Mouse (Mus musculus) cerebellum, postnatal 10 days (tissue): ENCODE measurements at regions not wholly inside any gene's neighbourhood (a gene's known extent, or its start where the extent isn't known, plus 50 kb on each side); places are given as distances from the start of the nearest gene placed in this dataset.
A peak's percentile ranks its signal among the peaks of the same experiment; 100 is the strongest.

ENCODE experiments used
- DNase-seq, 2 experiments: peaks; one replicate each; pipeline ENCODE4 v3.0.0; 2021; ENCODE audit warnings: mixed read lengths in 2 of 2

- no peak for DNase-seq
Observed at GRCm38 (mm10) chr7:133521936-133522335, 80.0 kb downstream of the Tex36 start.

DNA sequence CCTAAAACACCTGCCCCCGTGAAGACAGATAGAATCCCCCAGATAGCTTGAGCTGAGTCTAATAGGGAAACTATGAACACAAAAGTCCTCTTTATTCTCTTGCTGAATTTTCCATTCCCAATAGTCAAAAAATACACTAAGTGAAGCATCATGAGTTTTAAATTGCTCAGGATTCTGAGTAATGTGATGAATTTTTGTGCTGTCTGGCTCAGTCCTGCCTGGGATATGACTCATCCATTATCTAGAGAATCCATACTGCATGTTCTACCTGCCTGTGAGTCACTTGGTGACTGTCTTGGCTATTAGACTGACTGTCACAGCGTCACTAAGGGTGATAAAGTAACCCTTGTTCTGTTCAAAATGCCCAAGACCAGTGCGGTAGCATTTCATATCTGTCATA is 83.0 kb downstream of the Tex36 start:
- DNase-seq: no peak

DNA sequence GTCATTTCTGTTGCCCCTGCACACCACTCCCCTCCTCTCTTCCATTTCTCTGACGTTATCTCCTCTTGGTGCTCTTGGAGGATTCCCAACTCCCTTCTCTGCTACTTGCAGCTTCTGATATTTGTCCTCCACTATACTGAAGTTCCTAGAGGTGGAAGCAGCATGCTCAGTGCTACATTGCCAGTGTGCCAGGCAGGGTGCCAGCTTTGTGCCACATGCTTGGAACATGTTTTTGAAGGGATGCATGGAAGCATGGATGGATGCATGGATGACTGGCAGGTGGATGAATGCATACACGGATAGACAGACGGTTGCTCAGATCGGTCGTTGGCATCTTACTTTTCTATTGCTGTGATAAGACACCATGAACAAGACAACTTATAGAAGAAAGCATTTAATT is 84.4 kb downstream of the Tex36 start:
- peak; percentile 60 to 68 for DNase-seq

DNA sequence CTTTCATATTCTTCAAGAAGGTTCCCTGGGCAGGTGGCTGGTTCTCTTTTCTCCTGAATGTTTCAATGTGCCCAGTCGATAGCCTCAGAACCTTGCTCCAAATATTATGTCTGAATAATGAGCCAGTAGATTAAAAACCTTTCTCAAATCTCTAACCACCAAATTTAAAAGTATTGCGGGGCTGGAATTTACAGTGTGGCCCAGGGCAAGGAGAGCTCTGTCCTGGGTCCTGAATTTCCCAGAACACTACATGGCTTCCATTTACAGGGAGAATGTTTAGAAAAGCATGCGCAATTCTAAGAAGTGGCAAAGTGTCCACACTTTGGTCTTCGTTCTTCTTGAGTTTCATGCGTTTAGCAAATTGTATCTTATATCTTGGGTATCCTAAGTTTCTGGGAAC is 91.0 kb downstream of the Tex36 start:
- no peak for DNase-seq

DNA sequence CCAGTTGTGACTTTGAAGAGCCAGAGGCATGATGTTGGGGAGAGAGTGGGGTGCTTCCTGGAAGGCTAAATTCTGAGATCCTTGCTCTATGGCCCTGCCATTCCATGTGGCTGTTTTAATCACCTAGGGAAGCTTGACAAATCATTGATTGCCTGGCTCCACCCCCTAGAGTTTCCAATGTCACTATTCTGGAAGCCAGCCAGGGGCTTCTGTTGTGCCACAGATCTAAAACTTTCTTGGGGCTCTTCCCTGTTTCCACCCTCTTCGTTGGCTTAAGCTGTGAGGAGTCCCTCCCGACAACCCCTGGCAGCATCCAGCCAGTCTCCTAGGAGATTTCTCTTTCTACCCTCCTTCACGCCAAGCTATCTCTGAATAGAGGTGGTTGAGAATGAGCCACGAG is 92.5 kb downstream of the Tex36 start:
- DNase-seq: peak in 1 of 2 experiments; percentile 28

DNA sequence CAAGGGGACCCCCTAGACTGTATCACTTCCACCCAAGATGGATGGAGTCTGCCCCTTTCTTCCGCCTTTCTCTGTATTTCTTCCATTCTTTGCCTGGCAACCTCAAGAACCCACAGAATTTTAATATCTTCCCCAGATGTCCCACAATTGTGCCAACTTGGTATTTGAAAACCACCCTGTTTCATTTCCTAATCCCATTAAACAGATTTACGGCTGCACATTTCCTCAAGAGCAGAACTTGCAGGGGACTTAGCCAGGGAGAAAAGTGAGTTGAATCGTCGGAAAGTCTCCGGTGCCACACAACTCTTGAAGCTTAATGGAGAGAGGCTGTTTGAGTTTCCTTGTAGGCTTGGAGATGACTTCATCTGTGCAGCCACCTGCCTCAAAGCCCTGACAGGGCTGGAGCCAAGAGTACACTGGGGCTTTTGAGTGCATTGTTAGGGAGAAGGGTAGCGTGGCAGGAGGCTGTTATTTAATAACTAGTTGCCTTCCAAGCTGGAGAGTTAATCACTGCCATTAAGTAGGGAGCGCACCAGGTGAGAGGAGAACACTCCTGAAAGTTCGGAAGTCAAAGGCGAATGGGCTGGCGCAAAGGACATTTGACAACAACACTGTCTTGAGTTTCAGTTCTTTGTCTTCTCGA is 93.5 kb downstream of the Tex36 start:
- DNase-seq: no peak

GRCm38 (mm10) chr7:133505628-133506027 is 96.3 kb downstream of the Tex36 start:
- DNase-seq: peak in 1 of 2 experiments; percentile 29

DNA sequence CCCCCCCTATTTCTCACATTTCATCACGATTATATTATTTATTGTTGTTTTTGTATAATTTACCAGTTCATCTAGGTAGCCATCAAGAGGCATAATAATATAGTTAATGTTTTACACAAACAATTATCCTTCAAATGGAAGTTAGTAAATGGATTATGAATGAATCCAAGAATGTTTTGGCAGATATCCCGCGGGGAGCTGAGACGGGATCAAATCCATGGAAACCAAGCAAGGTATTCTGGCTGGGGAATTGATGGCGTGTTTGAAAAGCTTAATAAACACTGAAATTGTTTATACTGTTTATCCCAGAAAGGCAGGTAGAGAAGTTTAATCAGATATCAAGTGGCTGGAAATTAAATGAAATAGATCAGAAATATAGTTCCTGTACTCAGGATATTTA is 98.0 kb downstream of the Tex36 start:
- peak in 1 of 2 experiments; percentile 42 for DNase-seq

DNA sequence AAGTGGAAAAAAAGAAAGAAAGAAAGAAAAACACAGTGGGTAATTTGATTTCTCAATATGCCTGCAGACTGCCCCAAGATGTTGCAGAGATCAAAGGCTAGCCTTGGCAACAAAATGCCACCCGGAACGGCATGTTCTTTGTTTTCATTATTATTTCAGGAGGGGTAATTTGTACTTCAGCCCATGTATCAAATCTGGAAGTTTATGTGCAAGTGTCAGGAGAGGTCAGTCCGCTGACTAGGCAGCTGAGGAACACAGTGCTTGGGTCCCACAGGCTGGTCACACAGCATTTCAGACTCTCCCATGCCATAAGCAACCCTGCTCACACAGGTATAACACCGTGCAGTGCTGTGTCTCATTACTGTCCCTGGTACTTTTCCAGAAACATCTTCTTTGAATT is 99.2 kb downstream of the Tex36 start:
- no peak for DNase-seq

- DNase-seq: no peak
Observed at GRCm38 (mm10) chr7:133497551-133497950, 104.4 kb downstream of the Tex36 start.

- peak; percentile 39 to 49 for DNase-seq
Observed at GRCm38 (mm10) chr7:133494982-133495550, 106.9 kb downstream of the Tex36 start.

DNA sequence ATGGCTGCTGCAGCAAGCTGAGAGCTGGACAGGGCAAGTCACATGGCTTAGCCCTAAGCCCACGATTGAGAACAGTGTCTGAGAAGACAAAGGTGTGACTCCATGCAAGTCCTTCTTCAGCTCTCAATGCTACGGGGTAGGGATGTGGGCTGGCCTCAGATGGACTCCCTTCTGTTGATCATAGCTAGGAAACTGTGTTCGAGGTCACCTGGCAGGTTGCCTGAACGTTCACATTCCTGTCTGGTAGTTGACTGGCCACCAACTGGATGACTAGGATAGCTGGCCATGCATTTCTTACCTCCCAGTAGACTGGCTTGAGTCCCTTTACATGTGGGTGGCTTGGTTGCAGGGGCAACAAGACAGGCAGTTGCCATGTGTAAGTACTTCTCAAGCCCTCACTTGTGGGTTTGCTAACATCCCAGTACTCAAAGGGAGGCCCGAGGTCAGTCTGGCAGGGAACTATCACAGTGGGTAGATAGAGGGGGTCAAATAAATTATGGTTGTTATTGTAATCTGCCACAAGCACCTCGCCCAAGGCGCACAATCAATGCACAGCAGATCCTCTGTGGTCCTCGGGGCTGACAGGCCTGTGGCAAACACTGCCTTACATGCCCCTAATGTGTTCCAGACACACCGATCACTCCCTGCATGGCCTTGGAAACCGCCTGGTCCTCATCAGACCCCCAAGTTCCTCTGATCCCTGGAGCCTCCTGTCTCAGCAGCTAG is 107.5 kb downstream of the Tex36 start:
- DNase-seq: peak in 1 of 2 experiments; percentile 20

DNA sequence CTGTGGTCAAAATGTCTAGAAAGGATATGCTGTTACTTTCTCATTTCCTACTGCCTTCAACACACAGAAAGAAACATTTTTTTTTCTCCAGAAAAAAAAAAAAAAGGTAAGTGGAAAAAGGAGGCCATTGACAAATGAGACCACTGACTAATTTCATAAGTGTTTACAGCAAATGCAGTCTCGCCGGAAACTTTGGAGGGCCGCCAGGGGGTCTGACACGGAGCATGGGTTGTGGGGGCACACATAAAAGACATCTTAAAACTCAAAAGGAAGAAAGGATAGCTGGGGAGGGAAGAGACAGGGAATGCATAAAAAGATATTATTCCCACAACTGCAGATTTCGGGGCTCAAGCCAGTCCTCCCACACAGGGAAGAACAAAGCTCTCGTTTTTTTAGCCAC is 109.3 kb downstream of the Tex36 start:
- DNase-seq: peak in 1 of 2 experiments; percentile 26

DNA sequence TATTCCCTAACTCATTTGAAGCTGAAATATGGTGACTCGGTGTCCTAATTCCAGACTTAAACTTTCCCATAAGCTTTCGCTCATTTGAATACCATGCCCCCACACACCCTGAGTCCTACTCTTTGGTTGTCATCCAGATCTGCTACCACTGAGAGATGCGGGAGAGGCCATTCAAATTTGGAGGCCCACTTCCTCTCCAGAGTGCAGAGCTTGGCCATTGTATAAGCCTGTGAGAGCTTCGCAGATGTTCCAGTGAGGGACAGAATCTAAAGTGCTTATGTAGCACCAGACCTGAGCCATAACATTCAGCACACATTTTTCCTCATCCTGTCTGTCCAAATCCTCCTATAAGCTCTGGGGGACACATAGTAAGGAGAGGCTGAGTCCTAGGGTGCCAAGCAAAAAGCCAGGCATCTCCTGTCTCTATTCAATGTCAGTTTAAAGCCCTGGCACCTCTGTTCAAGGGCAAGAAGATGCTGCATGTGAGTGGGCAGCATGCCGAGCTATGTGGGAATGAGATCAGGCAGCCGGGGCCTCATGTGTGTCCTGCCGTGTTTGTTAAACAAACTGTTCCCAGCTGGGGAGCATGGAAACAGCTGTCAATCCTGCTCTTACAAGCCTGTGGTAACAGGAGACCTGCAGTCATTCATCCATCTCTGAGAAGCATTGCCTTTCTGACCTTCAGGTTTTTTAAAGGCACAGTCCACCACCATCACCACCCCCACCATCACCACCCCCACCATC is 113.9 kb downstream of the Tex36 start:
- DNase-seq: peak; percentile 69 to 77

DNA sequence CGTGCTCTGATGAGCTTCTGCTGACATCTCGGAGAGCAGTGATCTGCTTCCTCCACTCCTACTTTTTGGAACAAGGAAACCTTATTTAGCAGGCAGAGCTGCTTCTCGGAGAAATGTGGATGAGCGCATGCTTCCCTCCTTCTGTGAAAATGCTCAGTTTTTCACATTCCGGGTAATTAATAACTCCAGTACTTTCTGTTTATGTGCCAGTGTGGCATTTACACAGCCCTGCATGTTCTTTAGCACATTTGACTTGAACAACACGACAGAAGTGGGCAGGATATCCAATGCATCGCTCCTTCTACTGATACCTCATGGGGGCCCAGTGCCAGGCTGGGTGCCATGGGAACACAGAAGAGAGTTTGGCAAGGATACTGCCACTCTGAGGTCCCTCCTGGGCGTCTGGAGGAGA is 117.5 kb downstream of the Tex36 start:
- DNase-seq: peak; percentile 47 to 51

- no peak for DNase-seq
Observed at GRCm38 (mm10) chr7:133481529-133481928, 120.4 kb downstream of the Tex36 start.

- no peak for DNase-seq
Observed at GRCm38 (mm10) chr7:133479679-133480078, 122.3 kb downstream of the Tex36 start.

DNA sequence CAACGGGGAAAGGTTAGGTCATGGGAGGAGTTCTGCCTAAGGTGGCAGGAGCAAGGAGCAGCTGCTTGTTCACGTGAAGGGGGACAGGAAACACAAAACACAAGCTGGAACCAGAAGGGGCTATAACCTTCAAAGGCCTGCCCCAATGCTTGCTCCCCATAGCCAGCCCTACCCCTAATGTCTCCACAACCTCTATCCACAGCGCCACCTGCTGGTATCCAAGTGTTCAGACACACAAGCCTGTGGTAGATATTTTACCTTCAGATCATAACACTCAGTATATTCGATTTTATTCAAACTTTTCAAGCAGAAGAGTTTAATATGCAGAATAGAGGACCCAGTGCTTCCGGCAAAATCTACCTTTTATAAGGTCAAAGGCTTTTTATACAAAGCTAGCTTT is 124.0 kb downstream of the Tex36 start:
- DNase-seq: peak; percentile 49 to 50

- DNase-seq: no peak
Observed at GRCm38 (mm10) chr7:133477221-133477620, 124.7 kb downstream of the Tex36 start.

- DNase-seq: no peak
Observed at GRCm38 (mm10) chr7:133471706-133472105, 130.3 kb downstream of the Tex36 start.

DNA sequence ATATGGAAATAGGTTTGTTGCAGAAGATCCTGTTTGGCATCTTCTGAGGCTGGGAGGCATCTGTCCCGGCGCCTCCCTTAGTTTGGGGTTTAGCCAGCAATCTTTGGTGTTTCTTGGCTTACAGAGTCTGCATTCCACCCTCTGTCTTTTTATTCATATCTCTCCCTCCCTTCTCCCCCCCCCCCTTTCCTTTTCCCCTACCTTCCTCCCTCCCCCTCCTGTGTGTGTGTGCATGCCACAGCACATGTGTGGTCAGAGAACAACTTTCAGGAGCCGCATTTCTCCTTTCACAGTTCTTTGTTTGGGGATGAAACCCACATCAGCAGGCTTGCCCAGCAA is 131.4 kb downstream of the Tex36 start:
- no peak for DNase-seq

GRCm38 (mm10) chr7:133469952-133470619 is 131.9 kb downstream of the Tex36 start:
- no peak for DNase-seq

DNA sequence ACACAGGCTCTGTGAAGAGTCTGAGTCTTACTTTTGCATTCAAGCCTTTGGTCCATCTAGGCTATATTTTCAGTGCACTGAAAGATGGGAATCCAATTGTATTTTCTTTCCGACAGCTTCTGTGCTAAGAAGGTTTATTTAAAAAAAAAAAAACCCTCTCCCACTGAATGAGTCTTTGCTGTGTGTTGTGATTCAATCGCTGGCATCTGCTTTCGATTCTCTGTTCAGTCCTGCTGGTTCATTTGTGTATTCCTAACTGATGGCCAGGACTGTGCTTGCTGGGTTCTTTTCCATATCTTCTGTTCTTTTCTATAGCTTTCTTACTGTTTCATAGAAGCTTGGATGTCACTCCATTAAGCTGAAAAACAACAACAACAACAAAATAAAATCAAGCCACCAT is 132.9 kb downstream of the Tex36 start:
- peak in 1 of 2 experiments; percentile 35 for DNase-seq
